Mouse (Mus musculus) regulatory T cell (primary cell): ENCODE results near the gene Defa20.
"Not testable (repeated sequence)": the region's sequence is repeated elsewhere in the genome, so short reads cannot be mapped to it uniquely, and the experiment has no call there.

Experiments used
- in situ Hi-C: fragments of 300-600 bp; cut with MboI, MseI; formaldehyde crosslinking; loops from one replicate; pipeline ENCODE4 v1.15.1; 2025; ENCODE audit warnings: high pct_unique_total_duplicates

Gene Defa20

DNA sequence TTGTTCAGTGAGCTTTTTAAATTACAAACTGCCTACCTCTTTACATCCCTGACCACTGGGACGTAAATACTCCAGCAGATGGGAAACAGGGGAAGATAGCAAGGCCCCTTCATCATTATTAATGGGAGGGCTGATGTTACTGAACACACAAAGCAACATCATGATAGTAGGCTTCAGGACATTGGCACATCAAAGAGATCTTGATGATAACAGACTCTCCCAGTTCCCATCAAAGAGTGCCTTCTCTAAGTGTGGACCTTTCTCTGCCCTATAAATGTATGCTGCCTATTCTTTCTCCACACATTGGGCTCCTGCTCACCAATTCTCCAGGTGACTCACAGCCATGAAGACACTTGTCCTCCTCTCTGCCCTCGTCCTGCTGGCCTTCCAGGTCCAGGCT lies at the start of gene Defa20:
TSS of gene Defa20 (plus strand) at position 301 of the 400 bp plus-strand sequence.
- in situ Hi-C loops = not testable (repeated sequence)

DNA sequence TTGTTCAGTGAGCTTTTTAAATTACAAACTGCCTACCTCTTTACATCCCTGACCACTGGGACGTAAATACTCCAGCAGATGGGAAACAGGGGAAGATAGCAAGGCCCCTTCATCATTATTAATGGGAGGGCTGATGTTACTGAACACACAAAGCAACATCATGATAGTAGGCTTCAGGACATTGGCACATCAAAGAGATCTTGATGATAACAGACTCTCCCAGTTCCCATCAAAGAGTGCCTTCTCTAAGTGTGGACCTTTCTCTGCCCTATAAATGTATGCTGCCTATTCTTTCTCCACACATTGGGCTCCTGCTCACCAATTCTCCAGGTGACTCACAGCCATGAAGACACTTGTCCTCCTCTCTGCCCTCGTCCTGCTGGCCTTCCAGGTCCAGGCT lies 19.7 kb downstream of the Defa20 start, which contains the start of gene Defa32:
TSS of gene Defa32 (plus strand) at position 301 of the 400 bp plus-strand sequence.
- in situ Hi-C loops = not testable (repeated sequence)
